Mouse (Mus musculus): Measurements from ENCODE around the gene Slamf6.

GRCm38 (mm10) chr1:171982740-171983139 is 65.4 kb downstream of the Slamf6 start:
- TF ChIP-seq CTCF (IDR thresholded peaks at IDR 0.05; ENCODE audit: extremely low read depth, insufficient read depth, insufficient read length, insufficient replicate concordance) (no peak), POLR2A (IDR thresholded peaks at IDR 0.05; ENCODE audit: low read depth, low read length) (no peak)

Measured in spleen, adult 2 months (tissue).